Mouse (Mus musculus) erythroblast, embryonic 14.5 days (primary cell): ENCODE measurements around the gene Sim2.

Experiments used
- GATA1 ChIP-seq: IDR thresholded peaks from 2 replicates; pipeline ENCODE4 v1.6.1; 2012; ENCODE audit warnings: low read length, inconsistent platforms, mixed read lengths
- TAL1 ChIP-seq: IDR thresholded peaks from 3 replicates; pipeline ENCODE4 v1.6.1; 2012; ENCODE audit warnings: low read length, inconsistent platforms, mixed read lengths

DNA sequence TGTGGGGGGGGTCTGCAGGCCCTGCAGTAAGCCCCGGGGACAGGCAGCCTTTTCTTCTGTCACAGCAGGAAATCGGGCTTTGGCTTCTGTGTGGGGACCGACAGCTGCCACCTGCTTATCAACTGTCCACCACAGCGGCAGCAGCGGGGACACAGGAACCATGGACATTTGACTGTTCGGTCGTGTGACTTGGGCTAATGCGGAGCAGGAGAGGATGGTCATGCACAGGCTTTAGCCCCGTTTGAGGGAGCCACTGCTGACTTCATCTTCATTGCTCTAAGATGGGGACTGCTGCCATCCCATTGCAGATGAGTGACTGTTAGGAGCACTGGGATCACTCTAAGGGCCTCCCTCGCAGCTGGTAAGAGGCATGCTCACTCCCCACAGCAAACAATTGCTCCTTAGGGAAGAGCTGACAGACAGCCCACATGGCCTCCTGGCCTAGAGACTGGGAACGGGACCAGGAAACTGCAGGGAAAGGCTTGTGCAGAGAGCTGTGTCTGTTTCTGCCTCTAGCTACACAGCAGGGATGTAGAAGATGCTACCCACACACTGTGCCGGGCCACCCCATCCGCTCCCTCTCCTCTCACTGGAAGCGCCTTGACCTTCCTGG is 70.4 kb downstream of the Sim2 start:
- TF ChIP-seq TAL1 (no peak), GATA1 (no peak)
